Mouse (Mus musculus): Measurements from ENCODE around the gene Tmem216. TPM values are rescaled to one million over a fixed set of nuclear protein-coding genes. Genes with fewer than 3 reads are reported as not detected.
"Not testable (repeated sequence)": the region's sequence is repeated elsewhere in the genome, so short reads cannot be mapped to it uniquely, and the experiment has no call there.

Tmem216 gene
- total RNA-seq, 2 experiments from 2014 or later, result 11.1 to 12.7 TPM

DNA sequence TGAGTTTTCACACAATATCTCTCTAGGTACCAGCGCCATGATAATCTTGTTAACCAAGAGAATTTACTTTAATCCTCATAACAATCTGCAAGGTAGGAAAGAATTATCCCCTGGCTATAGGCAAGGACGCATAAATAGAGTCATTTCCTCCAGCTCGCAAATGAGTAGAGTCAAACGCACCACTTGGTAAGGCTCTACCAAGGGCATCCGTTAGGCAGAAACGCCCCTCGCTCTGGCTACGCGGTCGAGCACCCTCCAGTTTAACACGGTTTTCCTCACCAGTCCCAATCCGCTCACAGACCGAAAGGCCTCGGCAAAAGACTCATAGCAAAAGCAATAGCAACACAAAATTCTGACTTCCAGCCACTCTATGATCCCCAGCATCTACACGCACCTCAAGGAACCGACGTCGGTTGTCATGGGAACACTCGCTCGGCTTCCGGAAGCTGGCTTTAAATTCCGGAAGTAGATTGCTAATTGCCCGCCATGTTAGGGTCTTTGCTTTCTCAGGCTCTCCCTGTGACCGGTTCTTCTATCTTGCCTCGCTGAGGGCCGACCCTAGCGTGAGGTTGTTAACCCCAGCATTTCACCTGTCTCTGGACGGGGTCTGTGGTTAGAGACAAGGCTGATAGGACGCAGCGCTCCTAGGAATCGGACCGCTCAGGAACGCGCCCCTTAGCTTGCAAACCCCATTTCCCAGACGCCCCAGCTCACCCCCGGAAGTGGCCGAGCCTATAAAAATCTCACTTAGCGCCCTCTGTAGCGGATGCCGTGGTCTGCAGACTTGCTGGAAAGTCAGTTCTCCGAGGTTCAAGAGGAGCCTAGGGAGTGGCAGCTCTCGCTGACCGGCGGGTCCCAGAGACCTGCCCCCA lies 20.9 kb upstream of the Tmem216 start, which contains the start of the genes Cyb561a3 and Tmem138:
Gene Cyb561a3 (plus strand): TSS at position 483 of the 872 bp plus-strand sequence.
Gene Tmem138 (minus strand): TSS at position 673 of the 872 bp plus-strand sequence.
- DNase-seq (ENCODE audit: low spot score in 2 of 2), result peak; percentile 94 to 95
- intact Hi-C loops (cut with DNase I), result loop anchor here (1.0 kb wide), 2 partner anchors 22 to 28 kb away; partner anchors contain the start of genes Ddb1 and Tkfc

DNA sequence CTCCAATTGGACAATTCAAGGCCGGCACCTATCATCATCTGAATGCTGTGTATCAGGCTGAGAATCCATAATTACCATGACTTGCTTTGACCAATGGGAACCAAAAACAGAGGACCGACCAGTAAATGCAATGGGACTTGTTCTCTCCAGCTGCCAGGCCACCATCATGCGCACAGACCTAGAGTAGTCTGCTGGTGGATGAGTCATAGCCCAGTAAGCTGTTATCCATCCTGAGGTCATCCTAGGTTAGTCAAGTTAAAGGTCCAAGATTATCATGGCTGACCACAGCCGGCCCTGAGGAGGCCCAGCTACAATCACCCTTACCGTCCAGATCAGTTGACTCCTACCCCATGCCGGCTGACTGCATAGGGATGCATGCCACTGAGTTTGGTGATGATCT lies 13.6 kb upstream of the Tmem216 start:
- DNase-seq (ENCODE audit: low spot score in 2 of 2), result no peak
- intact Hi-C loops (cut with DNase I), result no loop called here

DNA sequence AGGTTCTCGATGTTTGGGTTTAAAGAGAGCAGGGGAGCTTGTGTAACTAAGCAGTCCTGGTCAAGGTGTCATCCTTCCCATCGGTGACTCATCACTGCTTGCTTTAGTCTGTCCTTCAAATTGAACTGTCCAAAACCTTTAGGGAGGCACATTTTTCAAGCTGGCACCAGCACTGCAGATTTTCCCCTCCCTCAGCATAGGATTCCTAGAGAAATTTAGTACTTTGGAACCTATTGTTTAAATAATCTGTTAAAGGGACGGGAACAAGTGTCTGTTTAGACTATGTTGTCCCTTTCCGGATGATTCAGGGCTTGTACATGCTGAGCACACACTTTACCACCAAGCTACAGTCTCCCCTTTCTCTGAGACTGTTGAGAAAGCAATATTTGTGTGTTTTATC lies 9.2 kb upstream of the Tmem216 start:
- intact Hi-C loops (cut with DNase I), result no loop called here
- no peak for DNase-seq (ENCODE audit: low spot score in 2 of 2)

DNA sequence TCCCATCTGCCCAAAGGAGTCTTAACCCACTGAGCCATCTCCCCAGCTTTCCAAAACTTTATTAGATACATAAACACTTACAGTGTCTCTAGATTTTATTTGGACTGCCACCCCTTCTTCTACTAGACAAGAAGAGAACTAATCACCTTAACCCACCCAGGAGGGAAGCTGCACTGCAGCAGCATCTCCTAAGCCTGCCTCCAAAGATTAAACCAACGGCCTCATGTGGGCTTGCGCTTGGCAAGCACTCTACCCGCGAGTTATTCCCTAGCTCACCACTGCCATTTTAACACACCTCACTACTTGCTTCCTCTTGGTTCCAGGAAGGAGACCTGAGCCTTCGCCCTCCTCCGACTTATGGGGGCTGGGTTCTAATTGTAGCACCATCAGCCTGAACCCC lies 8.2 kb upstream of the Tmem216 start:
- intact Hi-C loops (cut with DNase I), result no loop called here
- DNase-seq (ENCODE audit: low spot score in 2 of 2), result no peak

DNA sequence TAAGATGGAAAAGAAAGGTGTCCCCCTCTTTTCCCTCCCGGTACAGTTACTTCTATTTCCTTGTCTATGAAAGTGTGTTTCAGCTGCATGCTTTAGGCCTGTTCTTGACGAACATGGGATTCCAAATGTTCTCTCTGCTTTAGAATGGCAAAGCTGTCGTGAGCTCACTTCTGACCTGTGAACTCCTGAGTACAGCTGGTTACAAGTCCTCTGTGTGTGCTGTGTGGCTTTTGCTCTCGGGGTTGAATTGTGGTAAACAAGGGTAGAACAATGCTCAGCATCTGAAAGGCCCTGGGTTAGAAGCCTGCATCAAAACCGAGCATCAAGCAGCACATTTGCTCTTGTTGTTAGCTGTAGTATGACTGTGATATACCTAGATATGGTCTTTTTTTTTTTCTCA lies 6.3 kb upstream of the Tmem216 start:
- intact Hi-C loops (cut with DNase I), result no loop called here
- DNase-seq (ENCODE audit: low spot score in 2 of 2), result no peak

GRCm38 (mm10) chr19:10561558-10562314 lies 5.7 kb upstream of the Tmem216 start:
- intact Hi-C loops (cut with DNase I), result no loop called here
- DNase-seq (ENCODE audit: low spot score in 2 of 2), result no peak

- intact Hi-C loops (cut with DNase I), result no loop called here
- no peak for DNase-seq (ENCODE audit: low spot score in 2 of 2)
Measured at GRCm38 (mm10) chr19:10560108-10560507, 4.1 kb upstream of the Tmem216 start.

DNA sequence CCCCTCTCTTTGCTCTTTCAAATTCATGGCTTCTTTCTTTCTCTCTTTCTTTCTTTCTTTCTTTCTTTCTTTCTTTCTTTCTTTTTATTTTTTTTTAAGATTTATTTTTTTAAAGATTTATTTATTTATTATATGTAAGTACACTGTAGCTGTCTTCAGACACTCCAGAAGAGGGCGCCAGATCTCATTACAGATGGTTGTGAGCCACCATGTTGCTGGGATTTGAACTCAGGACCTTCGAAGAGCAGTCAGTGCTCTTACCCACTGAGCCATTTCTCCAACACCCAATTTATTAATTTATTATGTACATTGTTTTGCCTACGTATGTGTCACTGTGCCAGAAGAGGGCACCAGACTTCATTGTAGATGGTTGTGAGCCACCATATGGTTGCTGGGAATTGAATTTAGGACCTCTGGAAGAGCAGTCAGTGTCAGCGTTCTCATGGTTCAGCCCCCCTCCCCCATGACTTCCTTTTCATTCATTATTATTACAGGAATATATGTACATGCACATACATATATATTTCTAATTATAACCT lies 1.9 kb upstream of the Tmem216 start:
- intact Hi-C loops (cut with DNase I); DNase-seq (ENCODE audit: low spot score in 2 of 2): not testable (repeated sequence)

GRCm38 (mm10) chr19:10557430-10557829 lies 1.4 kb upstream of the Tmem216 start:
- DNase-seq (ENCODE audit: low spot score in 2 of 2), result no peak
- intact Hi-C loops (cut with DNase I), result no loop called here

- intact Hi-C loops (cut with DNase I), result no loop called here
- no peak for DNase-seq (ENCODE audit: low spot score in 2 of 2)
Measured at GRCm38 (mm10) chr19:10557001-10557400, 963 bp upstream of the Tmem216 start.

- DNase-seq (ENCODE audit: low spot score in 2 of 2), result no peak
- intact Hi-C loops (cut with DNase I), result no loop called here
Measured at GRCm38 (mm10) chr19:10539454-10539853, 16.6 kb downstream of the Tmem216 start.

- intact Hi-C loops (cut with DNase I), result no loop called here
- no peak for DNase-seq (ENCODE audit: low spot score in 2 of 2)
Measured at GRCm38 (mm10) chr19:10530082-10530481, 26.0 kb downstream of the Tmem216 start.

- intact Hi-C loops (cut with DNase I), result no loop called here
- peak in 1 of 2 experiments; percentile 24 for DNase-seq (ENCODE audit: low spot score in 2 of 2)
Measured at GRCm38 (mm10) chr19:10525910-10526309, 30.1 kb downstream of the Tmem216 start, which contains the start of gene Sdhaf2. TSS of gene Sdhaf2 (minus strand) at chr19:10526142.

- intact Hi-C loops (cut with DNase I), result no loop called here
- DNase-seq (ENCODE audit: low spot score in 2 of 2), result peak; percentile 88
Measured at GRCm38 (mm10) chr19:10525106-10525901, 30.7 kb downstream of the Tmem216 start, which contains the start of gene Cpsf7. TSS of gene Cpsf7 (plus strand) at chr19:10525266.

DNA sequence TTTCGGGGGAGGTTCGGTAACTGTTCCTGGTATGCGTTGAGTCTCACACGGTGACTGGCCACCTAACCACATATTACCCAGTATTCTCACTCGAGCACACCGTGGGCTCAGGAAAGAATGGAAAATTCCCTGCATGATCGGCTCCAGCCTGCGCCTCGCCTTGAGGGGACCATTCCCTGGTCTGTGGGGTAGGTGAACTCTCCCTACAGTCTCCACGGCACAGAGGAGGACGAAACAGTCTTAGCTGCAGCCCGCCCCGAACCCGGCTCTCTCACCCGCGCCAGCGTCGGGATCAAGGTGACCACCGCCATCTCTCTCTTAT lies 31.3 kb downstream of the Tmem216 start:
- intact Hi-C loops (cut with DNase I), result no loop called here
- DNase-seq (ENCODE audit: low spot score in 2 of 2), result no peak

DNA sequence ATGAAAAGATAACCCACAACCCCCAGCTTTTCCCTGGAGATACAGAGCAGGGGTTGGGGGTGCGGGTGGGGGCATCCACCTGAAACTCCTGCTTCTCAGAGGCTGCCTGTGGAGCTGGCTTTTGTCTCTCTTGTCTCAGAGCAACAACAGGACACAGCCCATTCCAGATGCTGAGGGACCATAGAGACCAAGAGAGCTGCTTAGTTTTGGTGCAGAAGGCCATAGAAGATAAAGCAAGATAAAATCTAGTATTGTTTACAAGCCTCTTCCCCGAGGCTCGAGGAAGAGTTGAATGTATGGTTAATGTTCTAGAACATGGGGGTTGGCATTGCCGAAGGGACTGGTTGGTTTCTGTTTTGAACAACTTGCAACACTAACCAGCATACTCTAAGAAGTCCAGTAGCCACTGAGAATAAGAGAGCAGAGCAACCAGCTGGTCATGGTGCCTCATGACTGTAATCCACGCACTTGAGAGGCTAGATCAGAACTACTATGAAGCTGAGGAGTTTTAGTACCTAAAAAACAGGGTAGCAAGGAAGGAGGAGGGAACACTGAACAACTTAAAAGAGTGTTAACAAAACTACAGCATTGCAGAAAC lies 32.5 kb downstream of the Tmem216 start:
- no peak for DNase-seq (ENCODE audit: low spot score in 2 of 2)
- intact Hi-C loops (cut with DNase I), result no loop called here

DNA sequence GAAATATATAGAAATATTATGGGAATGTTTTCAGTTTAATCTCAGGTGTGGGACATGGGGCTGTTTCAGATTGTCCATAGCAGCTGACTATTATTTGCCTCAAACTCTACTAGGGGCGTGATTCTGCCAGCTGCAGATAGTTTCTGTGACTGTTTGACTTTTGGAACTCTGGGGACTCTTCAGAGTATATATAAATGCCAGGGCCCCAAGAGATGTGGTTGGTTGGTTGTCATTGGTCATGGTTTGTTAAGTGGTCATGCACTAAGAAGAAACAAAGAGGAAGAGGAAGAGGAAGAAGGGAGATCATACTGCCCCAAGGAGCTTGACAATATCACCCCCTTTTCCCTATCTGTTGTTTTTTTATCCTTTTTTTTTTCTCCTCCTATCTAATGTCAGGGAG lies 34.1 kb downstream of the Tmem216 start:
- no peak for DNase-seq (ENCODE audit: low spot score in 2 of 2)
- intact Hi-C loops (cut with DNase I), result no loop called here

DNA sequence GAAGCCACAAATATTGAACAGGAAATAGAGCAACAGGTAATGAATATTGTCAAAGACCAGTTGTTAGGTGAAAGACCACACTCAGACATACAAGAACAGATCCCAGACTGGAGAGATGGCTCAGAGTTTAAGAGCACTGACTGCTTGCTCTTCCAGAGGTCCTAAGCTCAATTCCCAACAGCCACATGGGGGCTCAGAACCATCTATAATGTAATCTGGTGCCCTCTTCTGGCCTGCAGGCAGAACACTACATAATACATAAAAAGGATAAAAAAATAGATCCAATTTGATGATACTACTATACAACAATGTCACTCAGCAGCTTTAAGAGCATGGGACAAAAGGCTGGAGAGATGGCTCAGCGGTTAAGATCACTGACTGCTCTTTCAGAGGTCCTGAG lies 35.7 kb downstream of the Tmem216 start:
- no peak for DNase-seq (ENCODE audit: low spot score in 2 of 2)
- intact Hi-C loops (cut with DNase I), result no loop called here

GRCm38 (mm10) chr19:10510759-10511330 lies 45.2 kb downstream of the Tmem216 start:
- intact Hi-C loops (cut with DNase I), result no loop called here
- DNase-seq (ENCODE audit: low spot score in 2 of 2), result no peak

Measured in left cerebral cortex, postnatal 36 days (tissue).